In genomic region chr7:143748041-143748868, GRCm38 (mm10) we compare ENCODE assay signal across 8 mouse cellular contexts. TPM values are rescaled to one million over a fixed set of nuclear protein-coding genes. Genes with fewer than 3 reads are reported as not detected.
DNase-seq lines count a peak whose midpoint lies in the region; ATAC-seq and TF ChIP-seq lines count a peak whose summit lies in the region.

No protein-coding gene starts in this region.

- H3K4me3 ChIP-seq in forebrain, embryonic 12.5 days (replicated peaks): no peak overlapping the region
- 0 out of 2 replicates have a peak overlapping the region, but pooled peaks have one; percentile 15 for H3K4me3 ChIP-seq in heart, postnatal 0 days (ENCODE audit: low read depth, low read length)
- H3K4me3 ChIP-seq in liver, embryonic 14.5 days (ENCODE audit: insufficient read depth in 1 of 2, low read depth in 2 of 2, low read length in 2 of 2): no peak overlapping the region
- H3K4me3 ChIP-seq in neural tube, embryonic 15.5 days (replicated peaks): peak overlapping the region; percentile 22

- ATAC-seq in forebrain, embryonic 12.5 days (ENCODE audit: low FRiP score): peak; percentile 84
- peak; percentile 92 for ATAC-seq in heart, postnatal 0 days (ENCODE audit: insufficient read depth, low read depth)
- no peak for ATAC-seq in liver, embryonic 14.5 days (ENCODE audit: insufficient read depth)
- peak; percentile 87 for ATAC-seq in neural tube, embryonic 15.5 days (ENCODE audit: low FRiP score)

- WGBS in forebrain, embryonic 12.5 days: 4% methylated on average over 14 of the region's 16 CpGs
- WGBS in heart, postnatal 0 days: 6% methylated on average over 16 of the region's 16 CpGs
- 5% methylated on average over 16 of the region's 16 CpGs for WGBS in liver, embryonic 14.5 days (ENCODE audit: insufficient replicate concordance)
- 2% methylated on average over 16 of the region's 16 CpGs for WGBS in neural tube, embryonic 15.5 days

- peak; percentile 96 for TF ChIP-seq CTCF in heart, postnatal 0 days (IDR thresholded peaks at IDR 0.05; ENCODE audit: low read depth)
- peak; percentile 78 for TF ChIP-seq CTCF in liver, embryonic 14.5 days (IDR thresholded peaks at IDR 0.05; ENCODE audit: low read depth)

- H3K27ac ChIP-seq in forebrain, embryonic 12.5 days: peak overlapping the region; percentile 60; the same call in 1 of the 2 replicates
- H3K27ac ChIP-seq in heart, postnatal 0 days (ENCODE audit: low read depth): 0 out of 2 replicates have a peak overlapping the region, but pooled peaks have one; percentile 25
- H3K27ac ChIP-seq in liver, embryonic 14.5 days: no peak overlapping the region
- peak overlapping the region; percentile 76 for H3K27ac ChIP-seq in neural tube, embryonic 15.5 days (replicated peaks)

- peak overlapping the region; percentile 42 for H3K4me2 ChIP-seq in forebrain, embryonic 12.5 days
- peak overlapping the region; percentile 50 for H3K4me2 ChIP-seq in heart, postnatal 0 days (ENCODE audit: low read depth, low read length)
- H3K4me2 ChIP-seq in liver, embryonic 14.5 days (ENCODE audit: low read depth): no peak overlapping the region
- peak overlapping the region; percentile 56 for H3K4me2 ChIP-seq in neural tube, embryonic 15.5 days

- H3K9ac ChIP-seq in forebrain, embryonic 12.5 days: no peak overlapping the region
- H3K9ac ChIP-seq in heart, postnatal 0 days (replicated peaks; ENCODE audit: low read depth, low read length): no peak overlapping the region
- no peak overlapping the region for H3K9ac ChIP-seq in liver, embryonic 14.5 days (replicated peaks)
- peak overlapping the region; percentile 34; the same call in 1 of the 2 replicates for H3K9ac ChIP-seq in neural tube, embryonic 15.5 days (replicated peaks)

- H3K36me3 ChIP-seq in forebrain, embryonic 12.5 days (replicated peaks): no peaks in the 10 kb centered on the region
- H3K36me3 ChIP-seq in heart, postnatal 0 days (replicated peaks; ENCODE audit: control insufficient read depth, insufficient read depth, low read length): no peaks in the 10 kb centered on the region
- no peaks in the 10 kb centered on the region for H3K36me3 ChIP-seq in liver, embryonic 14.5 days (replicated peaks; ENCODE audit: control insufficient read depth, insufficient read depth, low read depth)
- H3K36me3 ChIP-seq in neural tube, embryonic 15.5 days: no peaks in the 10 kb centered on the region

- TF ChIP-seq EP300 in heart, postnatal 0 days (IDR thresholded peaks at IDR 0.05; ENCODE audit: low read depth): no peak
- no peak for TF ChIP-seq EP300 in liver, embryonic 14.5 days (IDR thresholded peaks at IDR 0.05; ENCODE audit: low read depth)

- no peaks in the 10 kb centered on the region for H3K9me3 ChIP-seq in forebrain, embryonic 12.5 days
- H3K9me3 ChIP-seq in heart, postnatal 0 days (replicated peaks; ENCODE audit: control insufficient read depth, low read length): no peaks in the 10 kb centered on the region
- no peaks in the 10 kb centered on the region for H3K9me3 ChIP-seq in liver, embryonic 14.5 days (ENCODE audit: control insufficient read depth, low read length)
- H3K9me3 ChIP-seq in neural tube, embryonic 15.5 days (replicated peaks): no peaks in the 10 kb centered on the region

- DNase-seq in CD4-positive, CD25-positive, alpha-beta regulatory T cell, adult 2 months (ENCODE audit: low read depth, low spot score): peak; percentile 91
- peak; percentile 77 for DNase-seq in c-Kit-positive CD71-negative TER-119-negative erythroid progenitor cells, embryonic 14.5 days (ENCODE audit: low read depth)
- peak; percentile 90 for DNase-seq in heart, postnatal 0 days (ENCODE audit: low spot score)
- DNase-seq in kidney, postnatal 36 days: peak; percentile 88 to 96
- DNase-seq in liver, embryonic 14.5 days (ENCODE audit: low read depth in 3 of 3, low spot score in 3 of 3): peak; percentile 27 to 45 (median 38)
- DNase-seq in testis, postnatal 10 days (ENCODE audit: low spot score): peak; percentile 93

- H3K27me3 ChIP-seq in forebrain, embryonic 12.5 days: peaks cover 9% of the 10 kb centered on the region; the same call in 1 of the 2 replicates
- H3K27me3 ChIP-seq in heart, postnatal 0 days (ENCODE audit: control insufficient read depth, insufficient read depth, low read length): no peaks in the 10 kb centered on the region
- no peaks in the 10 kb centered on the region for H3K27me3 ChIP-seq in liver, embryonic 14.5 days (ENCODE audit: control insufficient read depth, insufficient read depth, low read length)
- no peaks in the 10 kb centered on the region; the same call in 1 of the 2 replicates for H3K27me3 ChIP-seq in neural tube, embryonic 15.5 days (replicated peaks)

- peaks cover 17% of the 10 kb centered on the region for H3K4me1 ChIP-seq in forebrain, embryonic 12.5 days
- no peaks in the 10 kb centered on the region; the same call in 1 of the 2 replicates for H3K4me1 ChIP-seq in heart, postnatal 0 days (ENCODE audit: control insufficient read depth, insufficient read depth)
- H3K4me1 ChIP-seq in liver, embryonic 14.5 days (replicated peaks; ENCODE audit: control insufficient read depth in 2 of 2, insufficient read depth in 2 of 2, low read length in 1 of 2): peaks cover 0 to 2% of the 10 kb centered on the region in 2 experiments; a peak in 1 of 4 replicates
- H3K4me1 ChIP-seq in neural tube, embryonic 15.5 days: peaks cover 11% of the 10 kb centered on the region

RNA-seq across cellular contexts. Expression of gene Osbpl5, which starts 8.5 kb away (rescaled TPM):
- 15.1 and 17.5 TPM in 2 replicates for polyA plus RNA-seq in forebrain, embryonic 12.5 days (2016; fragmentation: Nextera tagmentation; extraction: Ambion mirVana)
- 57.4 and 58.7 TPM in 2 replicates for total RNA-seq in heart, postnatal 0 days (2014; rRNA removed; ENCODE audit: low replicate concordance)
- 16.3 and 18.1 TPM in 2 replicates for polyA plus RNA-seq in heart, postnatal 0 days (2015; fragmentation: Nextera tagmentation; extraction: Ambion mirVana)
- polyA plus RNA-seq in liver, embryonic 14.5 days (2012; rRNA removed): 1.5 and 1.6 TPM in 2 replicates
- polyA plus RNA-seq in liver, embryonic 14.5 days (2014; fragmentation: Nextera tagmentation; extraction: Ambion mirVana): 1.3 and 1.9 TPM in 2 replicates
- 37.2 and 37.5 TPM in 2 replicates for polyA plus RNA-seq in neural tube, embryonic 15.5 days (2015; fragmentation: Nextera tagmentation; extraction: Ambion mirVana)

RNA-seq across cellular contexts. Expression of gene Mrgprg, which starts 18.5 kb away (rescaled TPM):
- polyA plus RNA-seq in forebrain, embryonic 12.5 days (2016; fragmentation: Nextera tagmentation; extraction: Ambion mirVana): not detected in 2 replicates
- total RNA-seq in heart, postnatal 0 days (2014; rRNA removed; ENCODE audit: low replicate concordance): not detected in 2 replicates
- not detected in 2 replicates for polyA plus RNA-seq in heart, postnatal 0 days (2015; fragmentation: Nextera tagmentation; extraction: Ambion mirVana)
- not detected in 2 replicates for polyA plus RNA-seq in liver, embryonic 14.5 days (2012; rRNA removed)
- polyA plus RNA-seq in liver, embryonic 14.5 days (2014; fragmentation: Nextera tagmentation; extraction: Ambion mirVana): not detected in 2 replicates
- not detected in 2 replicates for polyA plus RNA-seq in neural tube, embryonic 15.5 days (2015; fragmentation: Nextera tagmentation; extraction: Ambion mirVana)

RNA-seq across cellular contexts. Expression of gene Mrgpre, which starts 36.0 kb away (rescaled TPM):
- 2.7 and 3.2 TPM in 2 replicates for polyA plus RNA-seq in forebrain, embryonic 12.5 days (2016; fragmentation: Nextera tagmentation; extraction: Ambion mirVana)
- total RNA-seq in heart, postnatal 0 days (2014; rRNA removed; ENCODE audit: low replicate concordance): 0.93 and 3.9 TPM in 2 replicates
- 0.92 and 0.96 TPM in 2 replicates for polyA plus RNA-seq in heart, postnatal 0 days (2015; fragmentation: Nextera tagmentation; extraction: Ambion mirVana)
- polyA plus RNA-seq in liver, embryonic 14.5 days (2012; rRNA removed): 0.28 and 0.37 TPM in 2 replicates
- 0.19 and 0.23 TPM in 2 replicates for polyA plus RNA-seq in liver, embryonic 14.5 days (2014; fragmentation: Nextera tagmentation; extraction: Ambion mirVana)
- 7.9 and 9.6 TPM in 2 replicates for polyA plus RNA-seq in neural tube, embryonic 15.5 days (2015; fragmentation: Nextera tagmentation; extraction: Ambion mirVana)

Comparison
In these comparisons a context has a peak if more than half of its experiments do, and no peak if none do; other contexts are left out.
1. DNase-seq: peak in every context shown above with its lines; median percentile 93 in testis, postnatal 10 days; 92 in kidney, postnatal 36 days; 91 in CD4-positive, CD25-positive, alpha-beta regulatory T cell, adult 2 months; 90 in heart, postnatal 0 days; 77 in c-Kit-positive CD71-negative TER-119-negative erythroid progenitor cells, embryonic 14.5 days; 38 in liver, embryonic 14.5 days.
2. H3K4me3 ChIP-seq: peak in heart, postnatal 0 days (single experiment) and neural tube, embryonic 15.5 days (single experiment); none in forebrain, embryonic 12.5 days (single experiment) and liver, embryonic 14.5 days (0 of 2).